Mouse (Mus musculus) myocyte (in vitro differentiated cells): ENCODE results near the gene Col9a1. TPM values are rescaled to one million over a fixed set of nuclear protein-coding genes. Genes with fewer than 3 reads are reported as not detected.

ENCODE experiments used
- H3K27me3 ChIP-seq: one replicate; pipeline ENCODE4 v1.6.1; 2011; ENCODE audit not compliant: control insufficient read depth, insufficient read depth, insufficient read length
- H3K36me3 ChIP-seq: one replicate; pipeline ENCODE4 v1.6.1; 2011; ENCODE audit not compliant: control insufficient read depth, insufficient read depth
- H3K4me2 ChIP-seq: one replicate; pipeline ENCODE4 v1.6.1; 2011; ENCODE audit warnings: low read depth, control low read depth
- H3K4me3 ChIP-seq: one replicate; pipeline ENCODE4 v1.5.1; 2011; ENCODE audit warnings: mild to moderate bottlenecking, control low read depth, moderate library complexity
- H3K79me2 ChIP-seq: one replicate; pipeline ENCODE4 v1.6.1; 2011; ENCODE audit not compliant: control insufficient read depth, insufficient read depth
- H3ac ChIP-seq: one replicate; pipeline ENCODE4 v1.6.1; 2011; ENCODE audit not compliant: control insufficient read depth, insufficient read length
- CEBPB ChIP-seq: IDR thresholded peaks from 2 replicates; pipeline ENCODE4 v1.6.1; 2011; ENCODE audit warnings: mild to moderate bottlenecking, moderate library complexity; ENCODE audit not compliant: poor library complexity, insufficient read depth, severe bottlenecking
- E2F4 ChIP-seq: IDR thresholded peaks from one replicate; pipeline ENCODE4 v1.6.1; 2011; ENCODE audit warnings: mild to moderate bottlenecking, control low read depth, moderate library complexity; ENCODE audit not compliant: insufficient read depth
- MAX ChIP-seq: IDR thresholded peaks from one replicate; pipeline ENCODE4 v1.6.1; 2011; ENCODE audit warnings: low read depth, mild to moderate bottlenecking, control low read depth
- MYOD1 ChIP-seq, 3 experiments: IDR thresholded peaks; one replicate each; pipeline ENCODE4 v1.6.1; 2011; ENCODE audit warnings: control low read depth in 2 of 3, low read depth in 2 of 3, mild to moderate bottlenecking in 2 of 3, moderate library complexity in 1 of 3; ENCODE audit not compliant: insufficient read length in 2 of 3, control insufficient read depth in 1 of 3
- MYOG ChIP-seq, 3 experiments: IDR thresholded peaks; one replicate each; pipeline ENCODE4 v1.6.1; 2011; ENCODE audit warnings: control low read depth in 2 of 3, low read depth in 2 of 3, mild to moderate bottlenecking in 2 of 3; ENCODE audit not compliant: insufficient read length in 2 of 3, control insufficient read depth in 1 of 3, insufficient read depth in 1 of 3
- POLR2A ChIP-seq: IDR thresholded peaks from one replicate; pipeline ENCODE4 v1.6.1; 2011; ENCODE audit warnings: low read depth, mild to moderate bottlenecking, control low read depth, moderate library complexity; ENCODE audit not compliant: insufficient read length
- POLR2AphosphoS2 ChIP-seq: IDR thresholded peaks from one replicate; pipeline ENCODE4 v1.6.1; 2011; ENCODE audit warnings: low read depth, control low read depth; ENCODE audit not compliant: insufficient read length
- REST ChIP-seq: IDR thresholded peaks from one replicate; pipeline ENCODE4 v1.6.1; 2011; ENCODE audit warnings: mild to moderate bottlenecking, control low read depth, moderate library complexity; ENCODE audit not compliant: insufficient read depth, insufficient read length
- SRF ChIP-seq: IDR thresholded peaks from one replicate; pipeline ENCODE4 v1.6.1; 2011; ENCODE audit warnings: low read depth; ENCODE audit not compliant: control insufficient read depth, insufficient read length
- TCF12 ChIP-seq: IDR thresholded peaks from one replicate; pipeline ENCODE4 v1.6.1; 2011; ENCODE audit warnings: mild to moderate bottlenecking, control low read depth; ENCODE audit not compliant: poor library complexity, insufficient read depth, severe bottlenecking
- TCF3 ChIP-seq: IDR thresholded peaks from one replicate; pipeline ENCODE4 v1.6.1; 2011; ENCODE audit warnings: low read depth, control low read depth; ENCODE audit not compliant: insufficient read length
- USF1 ChIP-seq: IDR thresholded peaks from one replicate; pipeline ENCODE4 v1.6.1; 2011; ENCODE audit warnings: low read depth, mild to moderate bottlenecking, control low read depth, moderate library complexity
- polyA plus RNA-seq: library from polyadenylated mRNA; unstranded; fragments of >200 nt; fragmentation: generic; extraction: Trizol; gene quantifications from one replicate; pipeline ENCODE4 v1.2.1, GENCODE M21; 2012; ENCODE audit warnings: missing spikeins

Col9a1 gene
- polyA plus RNA-seq, 1 experiment: not detected

DNA sequence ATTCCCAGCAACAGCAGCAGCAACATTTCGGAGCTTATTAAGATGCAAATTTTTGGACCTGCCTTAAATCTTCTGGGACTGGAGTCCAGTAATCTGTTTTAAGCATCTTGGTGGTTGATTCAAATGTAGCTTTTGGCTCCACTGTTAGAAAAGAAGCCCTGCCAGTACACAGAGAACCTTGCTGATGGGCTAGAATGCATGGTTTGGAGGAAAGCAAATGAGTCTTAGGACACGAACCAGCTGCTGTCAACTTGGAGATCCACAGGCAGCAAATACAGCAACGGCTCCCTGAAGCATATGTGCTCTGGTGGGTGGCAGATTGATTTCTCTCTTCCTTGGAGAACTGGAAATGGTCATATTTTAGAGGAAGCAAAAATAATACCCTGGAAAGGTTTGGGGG lies 4.8 kb upstream of the Col9a1 start:
- Histone ChIP-seq H3K36me3 (no peaks in the 10 kb centered on the region), H3K4me3 (no peak overlapping the region), H3ac (no peak overlapping the region), H3K27me3 (no peaks in the 10 kb centered on the region), H3K4me2 (no peak overlapping the region), H3K79me2 (no peaks in the 10 kb centered on the region)
- no peak for TF ChIP-seq TCF12
- no peak for TF ChIP-seq POLR2AphosphoS2
- TF ChIP-seq MYOD1 (IDR thresholded peaks at IDR 0.05; ENCODE audit: control insufficient read depth in 1 of 3, insufficient read length in 2 of 3, low read depth in 2 of 3): no peak
- no peak for TF ChIP-seq CEBPB
- no peak for TF ChIP-seq POLR2A
- no peak for TF ChIP-seq MYOG (IDR thresholded peaks at IDR 0.05; ENCODE audit: control insufficient read depth in 1 of 3, insufficient read depth in 1 of 3, insufficient read length in 2 of 3, low read depth in 2 of 3)
- TF ChIP-seq USF1: no peak
- TF ChIP-seq SRF: no peak
- TF ChIP-seq MAX: no peak

DNA sequence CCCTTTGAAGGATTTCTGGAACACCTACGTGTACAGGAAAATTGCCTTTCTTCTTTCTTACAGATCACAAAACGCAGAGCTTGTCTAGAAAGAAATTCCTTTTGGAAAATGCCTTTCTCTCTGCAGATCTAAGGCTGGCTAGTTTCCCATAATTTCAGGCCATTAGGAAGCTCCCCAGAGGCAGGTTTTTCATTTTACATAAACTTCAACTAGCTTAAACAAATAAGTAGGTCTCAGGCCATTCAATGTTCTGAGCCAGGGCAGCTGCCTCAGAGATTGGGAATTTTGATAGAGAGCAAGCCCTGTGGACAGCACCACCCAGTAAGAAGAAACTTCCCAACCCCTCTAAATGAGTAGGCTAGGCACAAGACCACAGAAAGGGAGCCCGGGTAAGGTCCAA lies 1.6 kb upstream of the Col9a1 start:
- Histone ChIP-seq H3K4me3 (no peak overlapping the region), H3ac (no peak overlapping the region), H3K79me2 (no peaks in the 10 kb centered on the region), H3K36me3 (no peaks in the 10 kb centered on the region), H3K27me3 (no peaks in the 10 kb centered on the region), H3K4me2 (no peak overlapping the region)
- TF ChIP-seq POLR2AphosphoS2 (no peak), E2F4 (no peak), MYOD1 (IDR thresholded peaks at IDR 0.05; ENCODE audit: control insufficient read depth in 1 of 3, insufficient read length in 2 of 3, low read depth in 2 of 3) (no peak), MYOG (IDR thresholded peaks at IDR 0.05; ENCODE audit: control insufficient read depth in 1 of 3, insufficient read depth in 1 of 3, insufficient read length in 2 of 3, low read depth in 2 of 3) (no peak), USF1 (no peak), POLR2A (no peak), TCF12 (no peak), SRF (no peak), TCF3 (no peak), CEBPB (no peak), REST (no peak), MAX (no peak)

DNA sequence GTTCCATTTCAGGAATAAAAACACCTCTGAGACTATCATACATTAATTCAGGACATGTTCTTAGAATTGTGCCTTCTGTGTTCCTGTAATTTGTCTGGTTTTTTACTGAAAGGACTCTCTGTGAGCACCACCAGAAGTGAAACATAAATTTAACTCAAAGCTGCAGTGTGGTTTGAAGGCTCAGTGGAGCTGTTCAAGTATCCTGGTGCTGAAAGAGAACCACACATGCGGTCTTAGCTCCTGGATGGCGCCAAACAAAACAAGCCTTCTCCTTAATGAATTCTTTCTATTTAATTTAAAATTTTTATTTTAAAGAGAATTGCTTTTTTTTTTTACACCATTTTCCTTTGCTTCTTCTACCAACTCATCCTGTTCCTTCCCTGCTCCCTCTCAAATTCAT lies 2.4 kb downstream of the Col9a1 start:
- TF ChIP-seq POLR2AphosphoS2: no peak
- TF ChIP-seq REST: peak; percentile 12
- no peak for TF ChIP-seq MAX
- TF ChIP-seq TCF12: no peak
- H3K27me3 ChIP-seq: no peaks in the 10 kb centered on the region
- no peak overlapping the region for H3ac ChIP-seq
- no peak overlapping the region for H3K4me2 ChIP-seq
- H3K79me2 ChIP-seq: no peaks in the 10 kb centered on the region
- H3K4me3 ChIP-seq: no peak overlapping the region
- H3K36me3 ChIP-seq: no peaks in the 10 kb centered on the region

DNA sequence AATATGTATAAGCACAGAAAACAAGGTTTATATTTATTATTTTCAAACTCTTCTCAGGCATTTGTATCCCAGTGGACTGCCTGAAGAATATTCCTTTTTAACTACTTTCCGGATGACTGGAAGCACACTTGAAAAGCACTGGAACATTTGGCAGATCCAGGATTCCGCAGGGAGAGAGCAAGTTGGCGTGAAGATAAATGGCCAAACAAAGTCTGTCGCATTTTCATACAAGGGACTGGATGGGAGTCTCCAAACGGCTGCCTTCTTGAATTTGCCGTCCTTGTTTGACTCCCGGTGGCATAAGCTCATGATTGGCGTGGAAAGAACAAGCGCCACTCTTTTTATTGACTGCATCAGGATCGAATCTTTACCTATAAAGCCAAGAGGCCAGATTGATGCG lies 7.6 kb downstream of the Col9a1 start:
- no peak overlapping the region for H3K4me2 ChIP-seq
- no peaks in the 10 kb centered on the region for H3K36me3 ChIP-seq
- H3K4me3 ChIP-seq: no peak overlapping the region
- TF ChIP-seq POLR2A (no peak), E2F4 (no peak), MYOG (IDR thresholded peaks at IDR 0.05; ENCODE audit: control insufficient read depth in 1 of 3, insufficient read depth in 1 of 3, insufficient read length in 2 of 3, low read depth in 2 of 3) (no peak), MAX (no peak), TCF3 (no peak), SRF (no peak), REST (no peak), POLR2AphosphoS2 (no peak), MYOD1 (IDR thresholded peaks at IDR 0.05; ENCODE audit: control insufficient read depth in 1 of 3, insufficient read length in 2 of 3, low read depth in 2 of 3) (no peak), USF1 (no peak), CEBPB (no peak), TCF12 (no peak)
- H3K27me3 ChIP-seq: no peaks in the 10 kb centered on the region
- no peak overlapping the region for H3ac ChIP-seq
- no peaks in the 10 kb centered on the region for H3K79me2 ChIP-seq

DNA sequence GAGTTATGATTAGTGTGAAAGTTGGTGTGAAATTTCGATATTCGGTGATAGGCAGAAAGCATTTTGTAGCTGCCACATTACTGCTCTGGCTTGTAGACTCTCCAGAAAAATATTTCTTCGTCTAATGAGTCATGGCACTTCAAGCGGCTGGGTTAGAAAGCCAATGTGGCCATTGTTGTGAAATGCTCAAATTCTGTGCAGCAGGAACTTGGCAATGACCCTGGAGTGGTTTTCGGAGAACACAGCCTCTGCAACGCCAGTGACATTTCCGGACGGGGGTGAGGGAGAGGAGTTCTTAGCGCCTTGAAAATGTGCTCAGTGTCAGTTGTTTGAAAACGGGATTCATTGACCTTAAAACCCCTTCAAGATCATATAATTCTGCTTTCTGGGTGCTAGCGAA lies 9.6 kb downstream of the Col9a1 start:
- no peaks in the 10 kb centered on the region for H3K36me3 ChIP-seq
- TF ChIP-seq POLR2AphosphoS2 (no peak), TCF3 (no peak), POLR2A (no peak), USF1 (no peak), REST (no peak), MYOG (IDR thresholded peaks at IDR 0.05; ENCODE audit: control insufficient read depth in 1 of 3, insufficient read depth in 1 of 3, insufficient read length in 2 of 3, low read depth in 2 of 3) (no peak), MAX (no peak), CEBPB (no peak), SRF (no peak), TCF12 (no peak), E2F4 (no peak), MYOD1 (IDR thresholded peaks at IDR 0.05; ENCODE audit: control insufficient read depth in 1 of 3, insufficient read length in 2 of 3, low read depth in 2 of 3) (no peak)
- H3ac ChIP-seq: no peak overlapping the region
- H3K79me2 ChIP-seq: no peaks in the 10 kb centered on the region
- no peaks in the 10 kb centered on the region for H3K27me3 ChIP-seq
- no peak overlapping the region for H3K4me3 ChIP-seq
- H3K4me2 ChIP-seq: no peak overlapping the region
